Mouse (Mus musculus): ENCODE data around the gene Eif4a2.
"Not testable (repeated sequence)": the region's sequence is repeated elsewhere in the genome, so short reads cannot be mapped to it uniquely, and the experiment has no call there.

- TF ChIP-seq CTCF (conservative IDR thresholded peaks at IDR 0.05; ENCODE audit: low read length); NANOG (IDR thresholded peaks at IDR 0.05; ENCODE audit: borderline replicate concordance, low read length): not testable (repeated sequence)
Measured at GRCm38 (mm10) chr16:23095581-23095980, 11.7 kb upstream of the Eif4a2 start.

Data from E14TG2a.4 (cell line).